Mouse (Mus musculus) thymus, postnatal 36 days (tissue): ENCODE data around the gene Pgghg.
A peak's percentile ranks its signal among the peaks of the same experiment; 100 is the strongest.

Experiments used
- DNase-seq, 2 experiments: peaks; one replicate each; pipeline ENCODE4 v3.0.0; 2022; ENCODE audit warnings: mixed read lengths in 2 of 2

Pgghg gene

DNA sequence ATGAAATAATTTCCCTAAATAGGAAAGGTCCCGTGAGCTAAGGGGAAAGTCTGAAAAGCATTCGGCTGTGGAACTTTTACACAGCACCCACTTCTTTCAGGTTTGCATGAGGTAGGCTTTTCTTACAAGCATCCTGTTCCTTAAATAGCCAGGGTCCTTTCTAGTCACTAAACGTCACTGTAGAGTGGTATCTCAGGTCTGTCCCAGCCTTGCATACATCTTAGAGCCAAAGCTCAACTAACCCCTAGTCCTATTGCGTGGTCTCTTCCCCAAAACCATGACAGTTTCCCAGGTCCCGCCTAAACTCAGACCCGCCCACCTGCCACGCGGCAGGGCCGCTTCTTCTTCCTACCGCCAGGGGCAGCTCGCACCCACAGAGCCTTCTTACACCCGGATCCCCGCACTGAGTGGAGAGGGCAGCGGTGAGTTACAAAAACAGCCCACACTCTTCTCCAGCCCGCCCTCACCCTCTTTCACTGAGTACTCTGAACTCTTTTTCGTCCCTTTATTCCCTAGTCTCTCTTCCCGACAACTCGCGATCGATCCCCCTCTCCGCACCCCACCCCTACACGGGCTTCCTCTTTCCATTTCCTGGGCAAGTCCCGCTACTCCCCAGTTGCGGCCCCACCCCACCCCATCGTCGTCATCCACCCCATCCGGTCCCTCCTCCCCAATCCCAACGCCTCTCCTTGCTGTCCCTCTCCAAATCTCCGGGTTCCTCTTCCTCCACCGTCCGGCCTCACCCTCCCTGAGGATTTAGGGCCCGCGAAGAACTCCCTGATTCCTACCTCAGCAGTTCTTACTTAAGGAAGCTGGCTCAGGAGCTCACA, at the start of gene Pgghg:
Gene Pgghg (plus strand): TSS at position 170 of the 830 bp plus-strand sequence.
- DNase-seq = peak; percentile 79 to 82

DNA sequence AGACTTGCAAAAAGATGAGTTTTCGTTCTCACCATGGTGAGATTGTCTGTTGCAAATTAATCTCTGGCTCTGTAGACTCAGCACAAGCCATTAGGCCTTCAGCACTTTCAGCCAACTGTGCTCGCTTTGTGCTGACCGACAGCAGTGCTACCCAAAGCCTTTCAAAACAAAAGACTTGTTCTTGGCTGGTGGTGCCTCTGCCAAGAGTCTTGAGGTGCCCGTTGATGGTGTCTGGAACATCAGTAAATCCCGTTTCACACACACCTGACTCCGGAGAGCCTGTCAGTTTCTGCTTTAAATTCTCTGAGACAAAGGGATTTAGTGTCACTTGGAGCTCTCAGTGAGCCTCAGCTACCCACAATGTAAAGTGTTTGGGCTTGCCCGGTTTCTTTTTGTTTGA, 47.2 kb upstream of the Pgghg start:
- no peak for DNase-seq

GRCm38 (mm10) chr7:140894611-140895010, 46.6 kb upstream of the Pgghg start:
- no peak for DNase-seq

GRCm38 (mm10) chr7:140897863-140898262, 43.3 kb upstream of the Pgghg start:
- DNase-seq = no peak

GRCm38 (mm10) chr7:140899121-140899520, 42.1 kb upstream of the Pgghg start:
- DNase-seq = no peak

- no peak for DNase-seq
Observed at GRCm38 (mm10) chr7:140900220-140900619, 41.0 kb upstream of the Pgghg start, which contains the start of gene Cox8b. Gene Cox8b, minus strand, starts transcription at chr7:140900446.

DNA sequence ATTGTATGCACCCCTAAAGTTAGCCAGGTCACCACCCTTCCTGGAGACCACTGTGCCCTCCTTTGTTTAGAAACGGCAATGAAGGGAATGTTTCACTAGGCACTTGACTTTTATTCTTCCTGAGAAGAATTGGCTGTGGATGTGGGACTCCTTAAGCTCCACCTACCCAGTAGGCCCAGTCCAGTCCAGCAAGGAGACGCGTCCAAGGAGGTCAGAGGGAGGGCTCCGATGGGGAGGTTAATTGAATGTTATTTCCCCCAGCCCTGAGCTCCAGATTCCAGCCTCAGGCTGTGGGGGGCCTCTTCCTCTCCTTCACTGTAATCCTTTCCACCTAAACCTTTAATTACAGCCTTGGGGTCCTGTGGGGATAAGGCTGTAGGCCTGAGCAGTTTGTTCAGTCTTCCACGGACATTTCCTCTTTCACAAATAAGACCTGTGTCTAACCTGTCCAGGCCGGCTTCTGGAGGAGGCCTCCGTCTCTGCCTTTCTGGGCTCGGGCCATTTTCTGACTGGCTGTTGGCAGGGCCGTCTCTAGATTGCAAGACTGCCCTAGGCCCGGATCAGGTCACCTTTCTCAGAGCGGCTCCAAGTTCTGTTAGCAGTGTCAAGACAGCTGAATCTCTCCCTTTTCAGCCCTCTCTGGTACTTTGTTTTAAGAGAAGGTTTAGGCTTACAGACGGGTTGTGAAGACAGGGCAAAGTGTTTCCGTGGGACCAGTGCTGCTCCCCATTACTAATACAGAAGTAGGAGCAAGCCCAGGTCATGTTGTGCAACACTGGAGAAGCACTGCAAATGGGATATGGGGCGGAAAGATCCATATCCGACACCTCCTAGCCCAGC, 38.9 kb upstream of the Pgghg start:
- no peak for DNase-seq

GRCm38 (mm10) chr7:140903212-140903611, 38.0 kb upstream of the Pgghg start:
- peak; percentile 71 to 81 for DNase-seq

DNA sequence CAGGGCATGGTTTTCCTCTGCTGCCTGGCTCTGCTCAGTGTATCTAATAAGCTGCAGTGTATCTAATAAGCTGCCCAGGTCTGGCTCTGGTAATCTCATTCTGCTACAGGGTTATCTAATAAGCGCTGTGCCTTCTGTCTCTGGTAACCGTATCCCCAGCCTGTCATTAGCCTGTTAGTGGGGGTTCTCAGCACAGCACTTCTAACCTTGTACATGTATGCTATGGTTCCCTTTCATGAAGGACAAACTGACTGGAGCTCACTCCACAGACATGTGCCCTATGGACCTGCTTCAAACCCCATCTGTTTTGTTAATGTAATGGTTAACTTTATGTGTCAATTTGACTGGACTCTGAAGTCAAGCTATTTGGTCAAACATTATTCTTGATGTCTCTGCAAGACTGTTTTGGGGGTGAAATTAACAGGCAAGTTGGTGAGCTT, 35.5 kb upstream of the Pgghg start:
- DNase-seq = no peak

GRCm38 (mm10) chr7:140907131-140907530, 34.1 kb upstream of the Pgghg start:
- no peak for DNase-seq

DNA sequence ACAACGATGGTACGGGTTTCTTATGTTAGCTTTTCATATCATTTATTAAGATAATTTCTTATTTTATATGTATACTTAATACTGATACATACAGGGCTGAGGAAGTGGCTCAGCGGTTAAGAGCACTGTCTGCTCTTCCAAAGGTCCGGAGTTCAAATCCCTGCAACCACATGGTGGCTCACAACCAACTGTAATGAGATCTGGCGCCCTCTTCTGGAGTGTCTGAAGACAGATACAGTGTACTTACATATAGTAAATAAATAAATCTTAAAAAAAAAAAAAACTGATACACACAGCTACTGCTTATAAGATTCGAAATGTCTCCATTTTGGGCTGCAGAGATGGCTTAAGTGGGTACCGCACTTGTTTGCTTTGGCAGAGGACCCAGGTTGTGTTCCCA, 33.5 kb upstream of the Pgghg start:
- DNase-seq = no peak

GRCm38 (mm10) chr7:140908181-140908580, 33.0 kb upstream of the Pgghg start:
- no peak for DNase-seq

GRCm38 (mm10) chr7:140908634-140909107, 32.5 kb upstream of the Pgghg start:
- peak; percentile 73 to 77 for DNase-seq

DNA sequence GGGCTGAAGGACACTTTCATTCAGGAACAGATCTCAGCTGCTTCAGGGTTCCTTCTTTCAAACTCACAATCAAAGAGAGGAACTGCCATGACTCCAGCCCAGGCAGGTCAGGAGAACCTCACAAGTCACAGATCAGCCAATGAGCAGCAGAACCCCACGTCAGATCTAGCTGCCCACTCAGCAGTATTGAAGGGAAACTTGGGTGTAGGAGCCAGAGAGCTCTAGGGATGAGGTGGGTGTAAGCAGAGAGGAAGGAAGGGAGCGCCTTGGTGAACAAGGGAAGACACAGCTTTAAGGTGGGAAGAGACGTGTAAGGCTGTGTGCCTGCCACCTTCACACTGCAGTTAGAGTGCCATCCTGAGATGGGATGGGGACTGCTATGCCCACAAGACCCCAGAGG, 28.9 kb upstream of the Pgghg start:
- no peak for DNase-seq

- DNase-seq = no peak
Observed at GRCm38 (mm10) chr7:140912846-140913482, 28.2 kb upstream of the Pgghg start.

GRCm38 (mm10) chr7:140914031-140914690, 27.0 kb upstream of the Pgghg start:
- DNase-seq = no peak

GRCm38 (mm10) chr7:140919911-140920310, 21.3 kb upstream of the Pgghg start:
- no peak for DNase-seq

DNA sequence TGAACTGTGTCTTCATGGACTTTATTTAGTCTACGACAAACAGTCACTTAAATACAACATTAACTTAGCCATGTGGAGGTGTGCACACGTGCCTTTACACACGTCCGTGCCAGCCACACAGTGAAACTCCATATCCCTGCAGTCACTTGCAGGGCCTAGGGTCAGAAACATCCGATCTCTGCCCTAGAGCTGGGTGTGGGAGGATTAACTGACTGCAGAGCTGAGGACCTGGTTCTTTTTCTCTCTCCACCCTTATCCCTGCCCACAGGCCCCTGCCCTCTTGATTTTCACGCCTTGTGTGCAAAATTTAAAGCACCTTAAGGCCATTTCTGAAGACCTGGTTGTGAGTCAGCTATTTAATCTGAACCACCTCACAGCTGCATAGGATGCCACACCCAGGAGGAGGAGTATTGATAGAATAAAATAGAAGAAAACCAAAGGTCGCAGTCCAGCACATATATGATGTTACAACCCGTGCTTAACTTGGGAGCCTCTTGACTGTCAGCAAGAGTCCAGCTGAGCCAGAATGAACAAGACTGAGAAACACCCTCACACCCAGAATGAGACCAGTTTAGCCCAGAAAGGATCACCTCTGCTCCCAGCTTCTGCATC, 20.7 kb upstream of the Pgghg start, which contains the start of gene Nlrp6:
Gene Nlrp6 (plus strand): TSS at position 485 of the 612 bp plus-strand sequence.
- DNase-seq = no peak

- DNase-seq = no peak
Observed at GRCm38 (mm10) chr7:140921225-140921975, 19.8 kb upstream of the Pgghg start.

- no peak for DNase-seq
Observed at GRCm38 (mm10) chr7:140922398-140923069, 18.7 kb upstream of the Pgghg start.
